Mouse (Mus musculus) thymus, postnatal 4 days (tissue): Measurements from ENCODE around the gene Rufy4.

ENCODE experiments used
- DNase-seq: peaks from one replicate; pipeline ENCODE4 v3.0.0; 2021

Gene Rufy4

GRCm38 (mm10) chr1:74106214-74106613 is 19.1 kb upstream of the Rufy4 start:
- no peak for DNase-seq

GRCm38 (mm10) chr1:74107931-74108618 is 17.3 kb upstream of the Rufy4 start:
- no peak for DNase-seq

GRCm38 (mm10) chr1:74109670-74110069 is 15.7 kb upstream of the Rufy4 start:
- no peak for DNase-seq

- no peak for DNase-seq
Measured at GRCm38 (mm10) chr1:74110932-74111695, 14.2 kb upstream of the Rufy4 start.

GRCm38 (mm10) chr1:74111696-74112030 is 13.7 kb upstream of the Rufy4 start:
- DNase-seq: no peak

GRCm38 (mm10) chr1:74113071-74113470 is 12.3 kb upstream of the Rufy4 start:
- DNase-seq: no peak

- DNase-seq: no peak
Measured at GRCm38 (mm10) chr1:74117876-74118275, 7.5 kb upstream of the Rufy4 start.

- no peak for DNase-seq
Measured at GRCm38 (mm10) chr1:74119115-74119514, 6.2 kb upstream of the Rufy4 start.

GRCm38 (mm10) chr1:74121138-74121537 is 4.2 kb upstream of the Rufy4 start:
- DNase-seq: no peak

GRCm38 (mm10) chr1:74121821-74122576 is 3.3 kb upstream of the Rufy4 start:
- no peak for DNase-seq

GRCm38 (mm10) chr1:74123215-74123614 is 2.1 kb upstream of the Rufy4 start:
- no peak for DNase-seq

GRCm38 (mm10) chr1:74124021-74124981 is 1.0 kb upstream of the Rufy4 start, which contains the start of gene Tns1:
Tns1 (minus strand) TSS chr1:74124449.
- DNase-seq: peak; percentile 73

GRCm38 (mm10) chr1:74130883-74131659 is 5.7 kb downstream of the Rufy4 start:
- no peak for DNase-seq

GRCm38 (mm10) chr1:74132011-74132410 is 6.7 kb downstream of the Rufy4 start:
- no peak for DNase-seq

GRCm38 (mm10) chr1:74133954-74134353 is 8.6 kb downstream of the Rufy4 start:
- DNase-seq: no peak

- DNase-seq: no peak
Measured at GRCm38 (mm10) chr1:74135326-74135950, 10.1 kb downstream of the Rufy4 start.

- no peak for DNase-seq
Measured at GRCm38 (mm10) chr1:74139415-74139814, 14.1 kb downstream of the Rufy4 start.

- DNase-seq: no peak
Measured at GRCm38 (mm10) chr1:74141781-74142180, 16.4 kb downstream of the Rufy4 start.

GRCm38 (mm10) chr1:74149106-74149885 is 24.0 kb downstream of the Rufy4 start:
- no peak for DNase-seq

- DNase-seq: no peak
Measured at GRCm38 (mm10) chr1:74150101-74150500, 24.8 kb downstream of the Rufy4 start.
